Mouse (Mus musculus): ENCODE measurements around the gene Dtl. TPM values are rescaled to one million over a fixed set of nuclear protein-coding genes. Genes with fewer than 3 reads are reported as not detected.

The Dtl gene
- 12.2 and 13.4 TPM in 2 replicates for polyA plus RNA-seq (2012; rRNA removed)

DNA sequence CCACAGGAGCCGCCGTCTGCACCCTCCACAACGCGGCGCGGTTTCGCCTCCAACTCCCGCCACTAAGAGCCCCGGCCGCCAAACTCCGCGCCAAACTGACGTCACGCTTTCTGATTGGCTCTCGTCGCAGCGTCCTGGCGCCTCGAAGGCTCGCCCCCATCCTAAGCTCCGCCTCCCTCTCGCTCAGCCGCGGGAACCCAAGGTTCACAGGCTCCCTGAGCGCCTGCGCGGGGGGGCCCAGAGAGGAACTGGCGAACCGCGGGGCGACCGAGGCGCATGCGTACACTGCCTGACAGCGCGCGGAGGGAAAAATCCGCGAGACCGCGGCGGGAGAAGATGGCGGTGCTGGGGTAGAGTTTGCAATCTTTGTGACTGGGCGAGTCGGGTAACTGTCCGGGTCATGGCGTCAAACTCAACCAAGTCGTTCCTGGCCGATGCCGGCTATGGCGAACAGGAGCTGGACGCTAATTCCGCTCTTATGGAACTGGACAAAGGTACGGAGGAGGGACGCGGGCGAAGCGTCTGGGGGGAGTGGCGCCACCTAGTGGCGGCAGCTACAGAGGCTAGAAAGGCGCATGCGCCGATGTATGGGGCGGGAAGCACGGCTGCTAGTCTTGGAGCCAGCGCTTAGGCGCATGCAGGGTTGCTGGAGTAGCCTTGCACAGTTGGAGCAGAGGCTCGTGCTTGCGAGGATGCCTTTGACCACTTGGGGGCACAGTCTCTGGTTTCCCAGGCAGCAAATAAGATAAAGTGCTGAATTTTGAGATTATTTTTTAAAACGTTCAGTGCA is at the start of gene Dtl, which contains the start of gene Ints7:
Gene Dtl, minus strand, starts transcription at position 87 of the 790 bp plus-strand sequence.
Gene Ints7, plus strand, starts transcription at position 179 of the 790 bp plus-strand sequence.

Other genes with a start within 250 kb of the Dtl start
- gene Tmem206, start 249.6 kb downstream of the Dtl start, polyA plus RNA-seq (2012; rRNA removed) = 27.1 and 30.6 TPM in 2 replicates
- gene Ppp2r5a, start 172.3 kb downstream of the Dtl start, polyA plus RNA-seq (2012; rRNA removed) = 18.4 and 18.9 TPM in 2 replicates
- 51.2 and 51.3 TPM in 2 replicates for gene Ints7, start 92 bp upstream of the Dtl start, polyA plus RNA-seq (2012; rRNA removed)
- gene Lpgat1, start 142.3 kb upstream of the Dtl start, polyA plus RNA-seq (2012; rRNA removed) = 26.9 and 27.2 TPM in 2 replicates
- 9.6 and 12.2 TPM in 2 replicates for gene Nek2, start 245.9 kb upstream of the Dtl start, polyA plus RNA-seq (2012; rRNA removed)